In genomic region chr11:118151423-118152180, GRCm38 (mm10) we compare ENCODE assay signal across 19 mouse cellular contexts. TPM values are rescaled to one million over a fixed set of nuclear protein-coding genes. Genes with fewer than 3 reads are reported as not detected.
A peak's percentile ranks its signal among the peaks of the same experiment; 100 is the strongest.
DNase-seq lines count a peak whose midpoint lies in the region; TF ChIP-seq lines count a peak whose summit lies in the region.
"Had no signal": no experiment of that assay in that cellular context is flagged by ENCODE, and none has a peak within 500 bp of the region (broad histone marks: within the 10 kb centered on the region; RNA-seq: fewer than 3 reads in every experiment).

No protein-coding gene starts in this region.

- no peaks in the 10 kb centered on the region for H3K36me3 ChIP-seq in heart, adult 2 months (ENCODE audit: control insufficient read depth, insufficient read depth, low read length)
- H3K36me3 ChIP-seq in heart, embryonic 10.5 days: no peaks in the 10 kb centered on the region
- H3K36me3 ChIP-seq in limb, embryonic 10.5 days: no peaks in the 10 kb centered on the region
- H3K36me3 ChIP-seq: midbrain, embryonic 12.5 days had no signal

- H3K27ac ChIP-seq in heart, adult 2 months: peak overlapping the region; percentile 45
- H3K27ac ChIP-seq in heart, embryonic 10.5 days: no peak overlapping the region; the same call in 1 of the 2 replicates
- H3K27ac ChIP-seq in layer of hippocampus, adult 2 months: no peak overlapping the region; the same call in 1 of the 2 replicates
- H3K27ac ChIP-seq in limb, embryonic 10.5 days: no peak overlapping the region
- H3K27ac ChIP-seq: hindbrain, embryonic 14.5 days; midbrain, embryonic 12.5 days had no signal

- no peaks in the 10 kb centered on the region for H3K9me3 ChIP-seq in heart, embryonic 10.5 days
- H3K9me3 ChIP-seq in limb, embryonic 10.5 days (replicated peaks): no peaks in the 10 kb centered on the region
- H3K9me3 ChIP-seq: midbrain, embryonic 12.5 days had no signal

- no peaks in the 10 kb centered on the region for H3K27me3 ChIP-seq in heart, adult 2 months (ENCODE audit: control insufficient read depth, insufficient read depth, low read length)
- H3K27me3 ChIP-seq in heart, embryonic 10.5 days (ENCODE audit: insufficient read depth, poor library complexity, severe bottlenecking): no peaks in the 10 kb centered on the region
- no peaks in the 10 kb centered on the region for H3K27me3 ChIP-seq in limb, embryonic 10.5 days (ENCODE audit: low read depth, poor library complexity, severe bottlenecking)
- H3K27me3 ChIP-seq: midbrain, embryonic 12.5 days; Patski had no signal

- TF ChIP-seq EP300 in heart, adult 2 months (IDR thresholded peaks at IDR 0.05; ENCODE audit: insufficient read depth, low read depth, low read length): no peak

- peak; percentile 41 for TF ChIP-seq CTCF in heart, adult 2 months (IDR thresholded peaks at IDR 0.05)
- peak; percentile 41 for TF ChIP-seq CTCF in layer of hippocampus, adult 2 months (conservative IDR thresholded peaks at IDR 0.05)

- H3K79me2 ChIP-seq in heart, adult 2 months (replicated peaks; ENCODE audit: control insufficient read depth, insufficient read depth, low read length): no peaks in the 10 kb centered on the region

- intact Hi-C loops in heart, adult 2 months (cut with DNase I): no loop called here

- TF ChIP-seq POLR2A in heart, adult 2 months (IDR thresholded peaks at IDR 0.05; ENCODE audit: insufficient read depth, low read depth, low read length): no peak

- no peak overlapping the region for H3K4me3 ChIP-seq in heart, adult 2 months
- H3K4me3 ChIP-seq in heart, embryonic 10.5 days: no peak overlapping the region
- H3K4me3 ChIP-seq in layer of hippocampus, adult 2 months: no peak overlapping the region
- H3K4me3 ChIP-seq in limb, embryonic 10.5 days: no peak overlapping the region
- H3K4me3 ChIP-seq: midbrain, embryonic 12.5 days had no signal

- H3K9ac ChIP-seq in heart, adult 2 months (ENCODE audit: low read depth, low read length): no peak overlapping the region
- H3K9ac ChIP-seq: hindbrain, embryonic 14.5 days; midbrain, embryonic 12.5 days had no signal

- DNase-seq in heart, adult 2 months: no peak
- DNase-seq in heart, embryonic 10.5 days (ENCODE audit: low spot score): no peak
- DNase-seq in layer of hippocampus, adult 2 months (ENCODE audit: low spot score in 2 of 2): no peak
- DNase-seq in layer of hippocampus, adult 9-10 months (ENCODE audit: low spot score): no peak
- DNase-seq in CD4-positive helper T cell, adult 2 months (ENCODE audit: low read depth, low spot score): peak; percentile 36
- DNase-seq in induced T-regulatory cell, adult 2 months (ENCODE audit: low read depth): peak; percentile 65
- DNase-seq in limb, embryonic 10.5 days (ENCODE audit: low spot score): no peak
- no peak for DNase-seq in right cerebral cortex, postnatal 14 days
- DNase-seq: adrenal gland, postnatal 14 days; cerebellum, adult 9-11 months; gastrocnemius, postnatal 25 days; kidney, adult 9 months; liver; lung, postnatal 14 days; right cerebral cortex, postnatal 25 days; thymus, postnatal 25 days had no signal

- H3K4me1 ChIP-seq in heart, adult 2 months (ENCODE audit: control insufficient read depth, insufficient read depth, low read length): peaks cover 4% of the 10 kb centered on the region
- H3K4me1 ChIP-seq in heart, embryonic 10.5 days: peaks cover 33% of the 10 kb centered on the region
- H3K4me1 ChIP-seq in limb, embryonic 10.5 days: no peaks in the 10 kb centered on the region
- H3K4me1 ChIP-seq: midbrain, embryonic 12.5 days had no signal

- WGBS in heart, adult 2 months: 75% methylated on average over 5 of the region's 5 CpGs
- 72% methylated on average over 5 of the region's 5 CpGs for WGBS in heart, embryonic 10.5 days
- WGBS in limb, embryonic 10.5 days: 93% methylated on average over 5 of the region's 5 CpGs

RNA-seq across cellular contexts. Expression of gene Dnah17, which starts 21.2 kb away (rescaled TPM):
- total RNA-seq in heart, adult 2 months (2021): under 1 TPM; 0.11 to 0.26 TPM
- 0.03 and 0.08 TPM in 2 replicates for polyA plus RNA-seq in heart, adult 2 months (2012; rRNA removed)
- 0.12 and 0.14 TPM in 2 replicates for polyA plus RNA-seq in heart, embryonic 10.5 days (2016; fragmentation: Nextera tagmentation; extraction: Ambion mirVana)
- under 1 TPM; 0.07 to 0.15 TPM for total RNA-seq in layer of hippocampus, adult 2 months (2021)
- 0.23 and 0.24 TPM in 2 replicates for polyA plus RNA-seq in limb, embryonic 10.5 days (2016; fragmentation: Nextera tagmentation; extraction: Ambion mirVana)

Comparison
In these comparisons a context has a peak if more than half of its experiments do, and no peak if none do; other contexts are left out.
1. DNase-seq: peak in CD4-positive helper T cell, adult 2 months (single experiment) and induced T-regulatory cell, adult 2 months (single experiment); none in heart, adult 2 months (0 of 2), heart, embryonic 10.5 days (single experiment), layer of hippocampus, adult 2 months (0 of 2), layer of hippocampus, adult 9-10 months (single experiment), limb, embryonic 10.5 days (single experiment) and right cerebral cortex, postnatal 14 days (single experiment).